Mouse (Mus musculus) midbrain, embryonic 13.5 days (tissue): Measurements from ENCODE around the gene Stk4. TPM values are rescaled to one million over a fixed set of nuclear protein-coding genes. Genes with fewer than 3 reads are reported as not detected.

Experiments used
- ATAC-seq: fragments of 200-750 bp; cut with Nextera tagmentation; 2 replicates; pipeline ENCODE4 v1.8.0; 2017; ENCODE audit warnings: mild to moderate bottlenecking, moderate TSS enrichment, moderate library complexity
- H3K27ac ChIP-seq: fragments of 300-500 bp; sonication (generic); 2 replicates; pipeline ENCODE4 v1.5.1; 2015; ENCODE audit warnings: inconsistent platforms, mild to moderate bottlenecking, moderate library complexity
- H3K27me3 ChIP-seq: fragments of 300-500 bp; sonication (generic); 2 replicates; pipeline ENCODE4 v1.6.1; 2015; ENCODE audit warnings: mild to moderate bottlenecking, inconsistent platforms
- H3K36me3 ChIP-seq: fragments of 300-500 bp; sonication (generic); 2 replicates; pipeline ENCODE4 v1.6.1; 2015; ENCODE audit warnings: mild to moderate bottlenecking, inconsistent platforms
- H3K4me1 ChIP-seq: fragments of 300-500 bp; sonication (generic); replicated peaks from 2 replicates; pipeline ENCODE4 v1.6.1; 2015; ENCODE audit warnings: inconsistent platforms
- H3K4me2 ChIP-seq: fragments of 300-500 bp; sonication (generic); replicated peaks from 2 replicates; pipeline ENCODE4 v1.6.1; 2015; ENCODE audit warnings: moderate library complexity, mild to moderate bottlenecking, inconsistent platforms
- H3K4me3 ChIP-seq: fragments of 300-500 bp; sonication (generic); replicated peaks from 2 replicates; pipeline ENCODE4 v1.5.1; 2015; ENCODE audit warnings: mild to moderate bottlenecking, inconsistent platforms
- H3K9ac ChIP-seq: fragments of 300-500 bp; sonication (generic); replicated peaks from 2 replicates; pipeline ENCODE4 v1.6.1; 2015; ENCODE audit warnings: mild to moderate bottlenecking, inconsistent platforms
- H3K9me3 ChIP-seq: fragments of 300-500 bp; sonication (generic); 2 replicates; pipeline ENCODE4 v1.6.1; 2016; ENCODE audit warnings: mild to moderate bottlenecking, inconsistent platforms
- WGBS: fragments of 180-500 bp; shearing (Covaris S2); methylation state at CpG from one replicate; pipeline ENCODE4 v1.1.7; 2015; 5-methylcytosine and 5-hydroxymethylcytosine counted together
- polyA plus RNA-seq: library from polyadenylated mRNA; unstranded; fragments of >200 nt; fragmentation: Nextera tagmentation; extraction: Ambion mirVana; gene quantifications from 2 replicates; pipeline ENCODE4 v1.2.1, GENCODE M21; 2015

Gene Stk4
- polyA plus RNA-seq = 27.0 and 28.3 TPM in 2 replicates

GRCm38 (mm10) chr2:164070142-164070764, at the start of gene Stk4:
TSS of gene Stk4 (plus strand) at chr2:164070322.
- H3K4me1 ChIP-seq = peaks cover 32% of the 10 kb centered on the region

GRCm38 (mm10) chr2:164022104-164022503, 48.0 kb upstream of the Stk4 start:
- H3K9ac ChIP-seq = no peak overlapping the region
- ATAC-seq = no peak
- no peak overlapping the region for H3K4me3 ChIP-seq
- no peaks in the 10 kb centered on the region for H3K27me3 ChIP-seq
- H3K4me2 ChIP-seq = no peak overlapping the region
- peaks cover 29% of the 10 kb centered on the region for H3K36me3 ChIP-seq
- H3K27ac ChIP-seq = no peak overlapping the region
- no peaks in the 10 kb centered on the region for H3K4me1 ChIP-seq
- WGBS = 69% methylated on average over 2 of the region's 2 CpGs
- H3K9me3 ChIP-seq = no peaks in the 10 kb centered on the region

More at GRCm38 (mm10) chr2:164070142-164070764, at the start of gene Stk4:
- no peaks in the 10 kb centered on the region for H3K9me3 ChIP-seq
- peak within 1 kb of the TSS; percentile 66 for H3K4me2 ChIP-seq
- peak within 1 kb of the TSS; percentile 86 for H3K9ac ChIP-seq
- H3K27me3 ChIP-seq = no peaks in the 10 kb centered on the region
- peak; percentile 53 for ATAC-seq
- peak within 1 kb of the TSS; percentile 83 for H3K27ac ChIP-seq
- H3K4me3 ChIP-seq = peak within 1 kb of the TSS; percentile 87
- under 1% methylated on average over 40 of the region's 45 CpGs for WGBS
- peaks cover 11% of the 10 kb centered on the region for H3K36me3 ChIP-seq

GRCm38 (mm10) chr2:164025150-164025549, 45.0 kb upstream of the Stk4 start, which contains the start of gene Pabpc1l:
TSS of gene Pabpc1l (plus strand) at chr2:164025450.
- Histone ChIP-seq H3K9ac (no peak within 1 kb of the TSS), H3K4me1 (no peaks in the 10 kb centered on the region), H3K27me3 (no peaks in the 10 kb centered on the region), H3K27ac (no peak within 1 kb of the TSS), H3K4me3 (no peak within 1 kb of the TSS), H3K4me2 (no peak within 1 kb of the TSS), H3K9me3 (no peaks in the 10 kb centered on the region), H3K36me3 (no peaks in the 10 kb centered on the region)
- no peak for ATAC-seq
- 86% methylated on average over 16 of the region's 16 CpGs for WGBS

GRCm38 (mm10) chr2:164031147-164031546, 39.0 kb upstream of the Stk4 start:
- WGBS = 82% methylated on average over 10 of the region's 10 CpGs
- no peaks in the 10 kb centered on the region for H3K4me1 ChIP-seq

GRCm38 (mm10) chr2:164032973-164033372, 37.1 kb upstream of the Stk4 start:
- Histone ChIP-seq H3K36me3 (no peaks in the 10 kb centered on the region), H3K9me3 (no peaks in the 10 kb centered on the region), H3K4me1 (no peaks in the 10 kb centered on the region), H3K4me3 (no peak overlapping the region), H3K27ac (no peak overlapping the region), H3K9ac (no peak overlapping the region), H3K27me3 (no peaks in the 10 kb centered on the region), H3K4me2 (no peak overlapping the region)
- WGBS = 91% methylated on average over 3 of the region's 3 CpGs
- ATAC-seq = no peak

More at GRCm38 (mm10) chr2:164031147-164031546, 39.0 kb upstream of the Stk4 start:
- ATAC-seq = no peak
- Histone ChIP-seq H3K9me3 (no peaks in the 10 kb centered on the region), H3K4me3 (no peak overlapping the region), H3K27me3 (no peaks in the 10 kb centered on the region), H3K4me2 (no peak overlapping the region), H3K9ac (no peak overlapping the region), H3K27ac (no peak overlapping the region), H3K36me3 (no peaks in the 10 kb centered on the region)

- no peak overlapping the region for H3K4me2 ChIP-seq
- no peaks in the 10 kb centered on the region for H3K27me3 ChIP-seq
- H3K36me3 ChIP-seq = no peaks in the 10 kb centered on the region
- no peak overlapping the region for H3K9ac ChIP-seq
- WGBS = 54% methylated on average over 10 of the region's 10 CpGs
- no peaks in the 10 kb centered on the region for H3K9me3 ChIP-seq
- H3K4me3 ChIP-seq = no peak overlapping the region
- H3K4me1 ChIP-seq = no peaks in the 10 kb centered on the region
- no peak overlapping the region for H3K27ac ChIP-seq
- no peak for ATAC-seq
These were observed 33.6 kb upstream of the Stk4 start for GRCm38 (mm10) chr2:164036520-164037019.

GRCm38 (mm10) chr2:164038407-164039028, 31.6 kb upstream of the Stk4 start:
- H3K4me1 ChIP-seq = no peaks in the 10 kb centered on the region
- no peak overlapping the region for H3K27ac ChIP-seq
- 100% methylated on average over 1 of the region's 1 CpGs for WGBS
- H3K4me3 ChIP-seq = no peak overlapping the region
- H3K9ac ChIP-seq = no peak overlapping the region
- peak; percentile 50 for ATAC-seq
- no peaks in the 10 kb centered on the region for H3K27me3 ChIP-seq
- no peaks in the 10 kb centered on the region for H3K9me3 ChIP-seq
- no peak overlapping the region for H3K4me2 ChIP-seq
- no peaks in the 10 kb centered on the region for H3K36me3 ChIP-seq

GRCm38 (mm10) chr2:164040949-164041348, 29.2 kb upstream of the Stk4 start:
- Histone ChIP-seq H3K27me3 (no peaks in the 10 kb centered on the region), H3K27ac (no peak overlapping the region), H3K9ac (no peak overlapping the region), H3K4me2 (no peak overlapping the region), H3K36me3 (no peaks in the 10 kb centered on the region), H3K4me3 (no peak overlapping the region), H3K9me3 (no peaks in the 10 kb centered on the region), H3K4me1 (no peaks in the 10 kb centered on the region)
- WGBS = 90% methylated on average over 6 of the region's 6 CpGs
- ATAC-seq = no peak

GRCm38 (mm10) chr2:164041523-164041922, 28.6 kb upstream of the Stk4 start:
- H3K27me3 ChIP-seq = no peaks in the 10 kb centered on the region
- no peaks in the 10 kb centered on the region for H3K4me1 ChIP-seq
- H3K27ac ChIP-seq = no peak overlapping the region
- no peak for ATAC-seq
- no peak overlapping the region for H3K4me3 ChIP-seq
- no peak overlapping the region for H3K9ac ChIP-seq
- 83% methylated on average over 2 of the region's 2 CpGs for WGBS
- H3K9me3 ChIP-seq = no peaks in the 10 kb centered on the region
- no peak overlapping the region for H3K4me2 ChIP-seq
- no peaks in the 10 kb centered on the region for H3K36me3 ChIP-seq

GRCm38 (mm10) chr2:164047197-164047690, 22.9 kb upstream of the Stk4 start:
- Histone ChIP-seq H3K9me3 (no peaks in the 10 kb centered on the region), H3K4me3 (peak overlapping the region; percentile 30), H3K9ac (peak overlapping the region; percentile 46; the same call in 1 of the 2 replicates), H3K4me2 (peak overlapping the region; percentile 47), H3K27ac (no peak overlapping the region), H3K36me3 (peaks cover 7% of the 10 kb centered on the region), H3K4me1 (no peaks in the 10 kb centered on the region), H3K27me3 (no peaks in the 10 kb centered on the region)
- WGBS = 10% methylated on average over 15 of the region's 16 CpGs
- ATAC-seq = 0 out of 2 replicates have a peak, but pooled peaks have one; percentile 66

GRCm38 (mm10) chr2:164053767-164054166, 16.4 kb upstream of the Stk4 start:
- 93% methylated on average over 8 of the region's 8 CpGs for WGBS
- Histone ChIP-seq H3K9ac (no peak overlapping the region), H3K4me1 (no peaks in the 10 kb centered on the region), H3K27me3 (no peaks in the 10 kb centered on the region), H3K4me2 (no peak overlapping the region), H3K27ac (no peak overlapping the region), H3K4me3 (no peak overlapping the region), H3K36me3 (peaks cover 66% of the 10 kb centered on the region), H3K9me3 (no peaks in the 10 kb centered on the region)
- ATAC-seq = no peak

GRCm38 (mm10) chr2:164054671-164055070, 15.5 kb upstream of the Stk4 start:
- 96% methylated on average over 8 of the region's 8 CpGs for WGBS
- Histone ChIP-seq H3K27me3 (no peaks in the 10 kb centered on the region), H3K4me2 (no peak overlapping the region), H3K36me3 (peaks cover 75% of the 10 kb centered on the region), H3K9me3 (no peaks in the 10 kb centered on the region), H3K4me1 (no peaks in the 10 kb centered on the region), H3K9ac (no peak overlapping the region), H3K4me3 (no peak overlapping the region), H3K27ac (no peak overlapping the region)
- no peak for ATAC-seq
